Mouse (Mus musculus) forebrain, embryonic 14.5 days (tissue): ENCODE measurements around the gene 1700029P11Rik. TPM values are rescaled to one million over a fixed set of nuclear protein-coding genes. Genes with fewer than 3 reads are reported as not detected.

ENCODE experiments used
- ATAC-seq: fragments of 200-750 bp; cut with Nextera tagmentation; 2 replicates; pipeline ENCODE4 v1.8.0; 2017; ENCODE audit warnings: mild to moderate bottlenecking, moderate library complexity
- DNase-seq: peaks from one replicate; pipeline ENCODE4 v3.0.0-alpha.2; 2015; ENCODE audit warnings: low spot score
- H3K27ac ChIP-seq: fragments of 300-500 bp; sonication (generic); 2 replicates; pipeline ENCODE4 v1.5.1; 2014; ENCODE audit warnings: low read depth, mild to moderate bottlenecking, control low read depth, low read length, moderate library complexity
- H3K27me3 ChIP-seq: fragments of 300-500 bp; sonication (generic); replicated peaks from 2 replicates; pipeline ENCODE4 v1.6.1; 2014; ENCODE audit warnings: low read length, control low read depth, mixed read lengths; ENCODE audit not compliant: control insufficient read depth, insufficient read depth
- H3K36me3 ChIP-seq: fragments of 300-500 bp; sonication (generic); 2 replicates; pipeline ENCODE4 v1.6.1; 2014; ENCODE audit warnings: low read length, control low read depth; ENCODE audit not compliant: control insufficient read depth, insufficient read depth
- H3K4me1 ChIP-seq: fragments of 300-500 bp; sonication (generic); 2 replicates; pipeline ENCODE4 v1.6.1; 2014; ENCODE audit warnings: antibody characterized with exemption, low read length, control low read depth; ENCODE audit not compliant: control insufficient read depth, insufficient read depth
- H3K4me2 ChIP-seq: fragments of 300-500 bp; sonication (generic); 2 replicates; pipeline ENCODE4 v1.6.1; 2014; ENCODE audit warnings: mild to moderate bottlenecking, control low read depth, low read length
- H3K4me3 ChIP-seq: fragments of 300-500 bp; sonication (generic); 2 replicates; pipeline ENCODE4 v1.5.1; 2014; ENCODE audit warnings: low read depth, low read length, control low read depth
- H3K9ac ChIP-seq: fragments of 300-500 bp; sonication (generic); 2 replicates; pipeline ENCODE4 v1.6.1; 2014; ENCODE audit warnings: mild to moderate bottlenecking, low read length, control low read depth, moderate library complexity
- H3K9me3 ChIP-seq: fragments of 300-500 bp; sonication (generic); replicated peaks from 2 replicates; pipeline ENCODE4 v1.6.1; 2016; ENCODE audit warnings: low read length, control low read depth, mixed read lengths; ENCODE audit not compliant: control insufficient read depth
- WGBS: fragments of 180-500 bp; shearing (Covaris S2); extraction: QIAGEN DNeasy Blood & Tissue Kit; methylation state at CpG from one replicate; pipeline ENCODE4 v1.1.7; 2014; 5-methylcytosine and 5-hydroxymethylcytosine counted together
- polyA plus RNA-seq: library from polyadenylated mRNA; unstranded; fragments of >200 nt; fragmentation: Nextera tagmentation; extraction: Ambion mirVana; gene quantifications from 2 replicates; pipeline ENCODE4 v1.2.1, GENCODE M21; 2014

1700029P11Rik gene
- polyA plus RNA-seq, 1 experiment from 2014 or later = not detected

- H3K36me3 ChIP-seq = 0 out of 2 replicates have a peak, but pooled peaks cover 5% of the 10 kb centered on the region
- no peaks in the 10 kb centered on the region for H3K9me3 ChIP-seq
- H3K4me1 ChIP-seq = peaks cover 9% of the 10 kb centered on the region
- H3K27me3 ChIP-seq = no peaks in the 10 kb centered on the region
- no peak for ATAC-seq
- no peak overlapping the region for H3K27ac ChIP-seq
- no peak overlapping the region for H3K4me3 ChIP-seq
- 95% methylated on average over 4 of the region's 4 CpGs for WGBS
- DNase-seq = no peak
- H3K9ac ChIP-seq = no peak overlapping the region
- H3K4me2 ChIP-seq = no peak overlapping the region
Measured at GRCm38 (mm10) chr15:81939774-81940173, 40.6 kb upstream of the 1700029P11Rik start.

- Histone ChIP-seq H3K9ac (no peak overlapping the region), H3K27ac (no peak overlapping the region), H3K4me2 (no peak overlapping the region), H3K4me1 (peaks cover 9% of the 10 kb centered on the region), H3K27me3 (no peaks in the 10 kb centered on the region), H3K9me3 (no peaks in the 10 kb centered on the region), H3K4me3 (no peak overlapping the region), H3K36me3 (0 out of 2 replicates have a peak, but pooled peaks cover 5% of the 10 kb centered on the region)
- WGBS = 90% methylated on average over 5 of the region's 5 CpGs
- ATAC-seq = no peak
- DNase-seq = no peak
Measured at GRCm38 (mm10) chr15:81940219-81940618, 40.1 kb upstream of the 1700029P11Rik start.

GRCm38 (mm10) chr15:81941010-81941409 is 39.3 kb upstream of the 1700029P11Rik start:
- H3K9me3 ChIP-seq = no peaks in the 10 kb centered on the region
- no peak overlapping the region for H3K9ac ChIP-seq
- 96% methylated on average over 2 of the region's 2 CpGs for WGBS
- no peak for ATAC-seq
- H3K4me3 ChIP-seq = no peak overlapping the region
- no peak for DNase-seq
- 0 out of 2 replicates have a peak, but pooled peaks cover 5% of the 10 kb centered on the region for H3K36me3 ChIP-seq
- no peaks in the 10 kb centered on the region for H3K27me3 ChIP-seq
- H3K27ac ChIP-seq = no peak overlapping the region
- H3K4me2 ChIP-seq = no peak overlapping the region
- peaks cover 9% of the 10 kb centered on the region for H3K4me1 ChIP-seq

- H3K36me3 ChIP-seq = 0 out of 2 replicates have a peak, but pooled peaks cover 5% of the 10 kb centered on the region
- no peak overlapping the region for H3K9ac ChIP-seq
- ATAC-seq = no peak
- H3K27me3 ChIP-seq = no peaks in the 10 kb centered on the region
- H3K4me2 ChIP-seq = no peak overlapping the region
- DNase-seq = no peak
- H3K9me3 ChIP-seq = no peaks in the 10 kb centered on the region
- H3K4me1 ChIP-seq = no peaks in the 10 kb centered on the region
- 11% methylated on average over 9 of the region's 9 CpGs for WGBS
- H3K4me3 ChIP-seq = no peak overlapping the region
- no peak overlapping the region for H3K27ac ChIP-seq
Measured at GRCm38 (mm10) chr15:81943176-81943749, 37.1 kb upstream of the 1700029P11Rik start.

GRCm38 (mm10) chr15:81949076-81949475 is 31.3 kb upstream of the 1700029P11Rik start:
- Histone ChIP-seq H3K9me3 (no peaks in the 10 kb centered on the region), H3K4me3 (no peak overlapping the region), H3K4me1 (no peaks in the 10 kb centered on the region), H3K27ac (no peak overlapping the region), H3K9ac (no peak overlapping the region), H3K27me3 (no peaks in the 10 kb centered on the region), H3K36me3 (peaks cover 35% of the 10 kb centered on the region), H3K4me2 (no peak overlapping the region)
- 85% methylated on average over 10 of the region's 10 CpGs for WGBS
- DNase-seq (no peak), ATAC-seq (no peak)

GRCm38 (mm10) chr15:81949476-81950131 is 30.7 kb upstream of the 1700029P11Rik start:
- Histone ChIP-seq H3K4me3 (no peak overlapping the region), H3K36me3 (peaks cover 40% of the 10 kb centered on the region), H3K27ac (no peak overlapping the region), H3K4me1 (no peaks in the 10 kb centered on the region), H3K9me3 (no peaks in the 10 kb centered on the region), H3K27me3 (no peaks in the 10 kb centered on the region), H3K4me2 (no peak overlapping the region), H3K9ac (no peak overlapping the region)
- DNase-seq (no peak), ATAC-seq (no peak)
- 76% methylated on average over 11 of the region's 11 CpGs for WGBS

- Histone ChIP-seq H3K4me1 (no peaks in the 10 kb centered on the region), H3K27ac (no peak overlapping the region), H3K9me3 (no peaks in the 10 kb centered on the region), H3K4me2 (no peak overlapping the region), H3K4me3 (no peak overlapping the region), H3K9ac (no peak overlapping the region), H3K27me3 (no peaks in the 10 kb centered on the region), H3K36me3 (peaks cover 51% of the 10 kb centered on the region)
- DNase-seq = no peak
- no peak for ATAC-seq
- WGBS = 93% methylated on average over 5 of the region's 5 CpGs
Measured at GRCm38 (mm10) chr15:81950716-81951115, 29.6 kb upstream of the 1700029P11Rik start.

- no peak overlapping the region for H3K4me2 ChIP-seq
- 94% methylated on average over 9 of the region's 9 CpGs for WGBS
- H3K4me1 ChIP-seq = no peaks in the 10 kb centered on the region
- H3K9me3 ChIP-seq = no peaks in the 10 kb centered on the region
- no peak for DNase-seq
- no peak overlapping the region for H3K9ac ChIP-seq
- no peak for ATAC-seq
- H3K4me3 ChIP-seq = no peak overlapping the region
- no peaks in the 10 kb centered on the region for H3K27me3 ChIP-seq
- H3K36me3 ChIP-seq = peaks cover 51% of the 10 kb centered on the region
- no peak overlapping the region for H3K27ac ChIP-seq
Measured at GRCm38 (mm10) chr15:81951159-81951558, 29.2 kb upstream of the 1700029P11Rik start.

- no peak for DNase-seq
- H3K4me3 ChIP-seq = no peak overlapping the region
- no peak overlapping the region for H3K27ac ChIP-seq
- no peak overlapping the region for H3K4me2 ChIP-seq
- peaks cover 51% of the 10 kb centered on the region for H3K36me3 ChIP-seq
- WGBS = 76% methylated on average over 4 of the region's 4 CpGs
- no peak overlapping the region for H3K9ac ChIP-seq
- H3K4me1 ChIP-seq = no peaks in the 10 kb centered on the region
- H3K9me3 ChIP-seq = no peaks in the 10 kb centered on the region
- ATAC-seq = no peak
- H3K27me3 ChIP-seq = no peaks in the 10 kb centered on the region
Measured at GRCm38 (mm10) chr15:81952310-81952709, 28.0 kb upstream of the 1700029P11Rik start.
